Comparison of ENCODE assay signal across 7 mouse cellular contexts in the genomic region with DNA sequence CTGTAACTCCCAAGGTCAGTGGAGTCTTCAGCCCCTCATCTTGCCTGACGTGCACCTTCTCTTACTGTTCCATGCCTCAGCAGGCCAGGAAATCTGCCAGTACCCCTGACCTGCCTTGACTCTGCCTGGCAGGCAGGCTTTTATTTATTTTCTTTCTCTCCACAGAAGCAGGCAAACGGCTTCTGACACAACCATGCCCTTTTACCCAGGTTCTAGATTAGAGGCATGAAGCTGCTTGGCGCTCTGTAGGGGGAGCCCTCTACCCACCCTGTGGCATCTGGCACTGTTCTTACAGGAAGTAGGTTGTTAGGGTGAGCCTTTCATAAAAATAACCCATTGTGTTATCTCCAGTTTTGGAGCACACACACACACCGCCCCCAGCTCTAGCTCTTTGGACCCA. TPM values are rescaled to one million over a fixed set of nuclear protein-coding genes. Genes with fewer than 3 reads are reported as not detected.
DNase-seq lines count a peak whose midpoint lies in the region.

No protein-coding gene starts in this region.

- DNase-seq in ovary, postnatal 36 days (ENCODE audit: low spot score): peak; percentile 41
- no peak for DNase-seq in ovary, postnatal 14 days (ENCODE audit: low spot score)
- peak; percentile 33 to 44 for DNase-seq in adrenal gland, adult 18-20 months (ENCODE audit: low spot score in 2 of 2)
- peak; percentile 57 for DNase-seq in induced T-regulatory cell, adult 2 months (ENCODE audit: low read depth)
- DNase-seq in thymus, postnatal 0 days (ENCODE audit: low spot score): peak; percentile 54
- DNase-seq in layer of hippocampus, postnatal 36 days: no peak
- DNase-seq in left cerebral cortex, postnatal 10 days (ENCODE audit: extremely low spot score in 1 of 2, low spot score in 2 of 2): no peak

- intact Hi-C loops in left cerebral cortex, postnatal 10 days (cut with DNase I): no loop called here

RNA-seq across cellular contexts. Expression of gene Dynlrb1, which starts 4.6 kb away (rescaled TPM):
- 100 to 1,000 TPM; 276 to 369 TPM for total RNA-seq in adrenal gland, adult 18-20 months (2021)
- polyA plus RNA-seq in thymus, postnatal 0 days (2015; fragmentation: Nextera tagmentation; extraction: Ambion mirVana): 410 and 468 TPM in 2 replicates
- 100 to 1,000 TPM; 288 to 301 TPM for total RNA-seq in layer of hippocampus, postnatal 36 days (2021)
- total RNA-seq in left cerebral cortex, postnatal 10 days (2021): 100 to 1,000 TPM; 372 to 373 TPM

RNA-seq across cellular contexts. Expression of gene Map1lc3a, which starts 35.2 kb away (rescaled TPM):
- 100 to 1,000 TPM; 390 to 903 TPM for total RNA-seq in adrenal gland, adult 18-20 months (2021)
- polyA plus RNA-seq in thymus, postnatal 0 days (2015; fragmentation: Nextera tagmentation; extraction: Ambion mirVana): 74.0 and 84.3 TPM in 2 replicates
- 100 to 1,000 TPM; 229 to 254 TPM for total RNA-seq in layer of hippocampus, postnatal 36 days (2021)
- 100 to 1,000 TPM; 479 to 493 TPM for total RNA-seq in left cerebral cortex, postnatal 10 days (2021)

Comparison
In these comparisons a context has a peak if more than half of its experiments do, and no peak if none do; other contexts are left out.
1. DNase-seq: peak in ovary, postnatal 36 days (single experiment), adrenal gland, adult 18-20 months (2 of 2), induced T-regulatory cell, adult 2 months (single experiment) and thymus, postnatal 0 days (single experiment); none in ovary, postnatal 14 days (single experiment), layer of hippocampus, postnatal 36 days (0 of 2) and left cerebral cortex, postnatal 10 days (0 of 2).